Mouse (Mus musculus): Measurements from ENCODE around the gene Cabp4. TPM values are rescaled to one million over a fixed set of nuclear protein-coding genes. Genes with fewer than 3 reads are reported as not detected.

Cabp4 gene
- total and polyA plus RNA-seq, 2 experiments from 2014 or later = 0.36 TPM; not detected in 1

- H3K36me3 ChIP-seq (ENCODE audit: insufficient read depth, low read length) = peaks cover 76% of the 10 kb centered on the region
- no peak overlapping the region for H3K27ac ChIP-seq (ENCODE audit: low read depth, low read length)
- ATAC-seq (ENCODE audit: low FRiP score) (no peak), DNase-seq (ENCODE audit: low spot score) (no peak)
- H3K4me1 ChIP-seq (ENCODE audit: insufficient read depth, low read length) = peaks cover under 1% of the 10 kb centered on the region; the same call in 1 of the 2 replicates
- 96% methylated on average over 6 of the region's 10 CpGs for WGBS
- no peak overlapping the region for H3K9ac ChIP-seq (replicated peaks; ENCODE audit: low read length, poor library complexity, severe bottlenecking)
- no peak for TF ChIP-seq CTCF (IDR thresholded peaks at IDR 0.05)
- H3K27me3 ChIP-seq (ENCODE audit: insufficient read depth, low read length) = no peaks in the 10 kb centered on the region
- no peak overlapping the region for H3K4me3 ChIP-seq (ENCODE audit: low read depth, low read length)
- no peaks in the 10 kb centered on the region for H3K9me3 ChIP-seq (ENCODE audit: low read length)
- no peak overlapping the region for H3K4me2 ChIP-seq (ENCODE audit: low read depth, low read length, poor library complexity, severe bottlenecking)
Observed at GRCm38 (mm10) chr19:4115144-4115543, 28.7 kb downstream of the Cabp4 start.

- H3K9me3 ChIP-seq (ENCODE audit: low read length) = no peaks in the 10 kb centered on the region
- H3K4me3 ChIP-seq (ENCODE audit: low read depth, low read length) = no peak overlapping the region
- H3K36me3 ChIP-seq (ENCODE audit: insufficient read depth, low read length) = peaks cover 82% of the 10 kb centered on the region
- H3K9ac ChIP-seq (replicated peaks; ENCODE audit: low read length, poor library complexity, severe bottlenecking) = no peak overlapping the region
- H3K27me3 ChIP-seq (ENCODE audit: insufficient read depth, low read length) = no peaks in the 10 kb centered on the region
- no peak for DNase-seq (ENCODE audit: low spot score)
- no peak overlapping the region for H3K27ac ChIP-seq (ENCODE audit: low read depth, low read length)
- no peak overlapping the region for H3K4me2 ChIP-seq (ENCODE audit: low read depth, low read length, poor library complexity, severe bottlenecking)
- no peaks in the 10 kb centered on the region for H3K4me1 ChIP-seq (ENCODE audit: insufficient read depth, low read length)
- TF ChIP-seq CTCF (IDR thresholded peaks at IDR 0.05) = no peak
- no peak for ATAC-seq (ENCODE audit: low FRiP score)
- WGBS = 89% methylated on average over 10 of the region's 10 CpGs
Observed at GRCm38 (mm10) chr19:4114551-4114950, 29.3 kb downstream of the Cabp4 start.

GRCm38 (mm10) chr19:4113806-4114230, 30.0 kb downstream of the Cabp4 start:
- WGBS = 78% methylated on average over 5 of the region's 5 CpGs
- H3K27me3 ChIP-seq (ENCODE audit: insufficient read depth, low read length) = no peaks in the 10 kb centered on the region
- no peak overlapping the region for H3K9ac ChIP-seq (replicated peaks; ENCODE audit: low read length, poor library complexity, severe bottlenecking)
- H3K4me3 ChIP-seq (ENCODE audit: low read depth, low read length) = no peak overlapping the region
- peaks cover 89% of the 10 kb centered on the region for H3K36me3 ChIP-seq (ENCODE audit: insufficient read depth, low read length)
- DNase-seq (ENCODE audit: low spot score) (no peak), ATAC-seq (ENCODE audit: low FRiP score) (no peak)
- no peaks in the 10 kb centered on the region for H3K4me1 ChIP-seq (ENCODE audit: insufficient read depth, low read length)
- no peak for TF ChIP-seq CTCF (IDR thresholded peaks at IDR 0.05)
- no peak overlapping the region for H3K27ac ChIP-seq (ENCODE audit: low read depth, low read length)
- no peak overlapping the region for H3K4me2 ChIP-seq (ENCODE audit: low read depth, low read length, poor library complexity, severe bottlenecking)
- no peaks in the 10 kb centered on the region for H3K9me3 ChIP-seq (ENCODE audit: low read length)

GRCm38 (mm10) chr19:4113186-4113805, 30.5 kb downstream of the Cabp4 start:
- Histone ChIP-seq H3K4me3 (ENCODE audit: low read depth, low read length) (no peak overlapping the region), H3K9me3 (ENCODE audit: low read length) (no peaks in the 10 kb centered on the region), H3K9ac (replicated peaks; ENCODE audit: low read length, poor library complexity, severe bottlenecking) (no peak overlapping the region), H3K4me2 (ENCODE audit: low read depth, low read length, poor library complexity, severe bottlenecking) (no peak overlapping the region), H3K36me3 (ENCODE audit: insufficient read depth, low read length) (peaks cover 92% of the 10 kb centered on the region), H3K27ac (ENCODE audit: low read depth, low read length) (no peak overlapping the region), H3K27me3 (ENCODE audit: insufficient read depth, low read length) (no peaks in the 10 kb centered on the region), H3K4me1 (ENCODE audit: insufficient read depth, low read length) (no peaks in the 10 kb centered on the region)
- ATAC-seq (ENCODE audit: low FRiP score) (no peak), DNase-seq (ENCODE audit: low spot score) (peak; percentile 63)
- 83% methylated on average over 13 of the region's 13 CpGs for WGBS
- no peak for TF ChIP-seq CTCF (IDR thresholded peaks at IDR 0.05)

GRCm38 (mm10) chr19:4112063-4112960, 31.5 kb downstream of the Cabp4 start:
- H3K4me3 ChIP-seq (ENCODE audit: low read depth, low read length) = no peak overlapping the region
- no peak overlapping the region for H3K9ac ChIP-seq (replicated peaks; ENCODE audit: low read length, poor library complexity, severe bottlenecking)
- H3K4me1 ChIP-seq (ENCODE audit: insufficient read depth, low read length) = no peaks in the 10 kb centered on the region
- DNase-seq (ENCODE audit: low spot score) = no peak
- WGBS = 96% methylated on average over 26 of the region's 26 CpGs
- H3K4me2 ChIP-seq (ENCODE audit: low read depth, low read length, poor library complexity, severe bottlenecking) = no peak overlapping the region
- H3K9me3 ChIP-seq (ENCODE audit: low read length) = no peaks in the 10 kb centered on the region
- H3K36me3 ChIP-seq (ENCODE audit: insufficient read depth, low read length) = peaks cover 95% of the 10 kb centered on the region
- no peaks in the 10 kb centered on the region for H3K27me3 ChIP-seq (ENCODE audit: insufficient read depth, low read length)
- TF ChIP-seq CTCF (IDR thresholded peaks at IDR 0.05) = no peak
- no peak for ATAC-seq (ENCODE audit: low FRiP score)
- H3K27ac ChIP-seq (ENCODE audit: low read depth, low read length) = no peak overlapping the region

GRCm38 (mm10) chr19:4108535-4108934, 35.3 kb downstream of the Cabp4 start:
- DNase-seq (ENCODE audit: low spot score) (no peak), ATAC-seq (ENCODE audit: low FRiP score) (no peak)
- H3K9me3 ChIP-seq (ENCODE audit: low read length) = no peaks in the 10 kb centered on the region
- H3K4me3 ChIP-seq (ENCODE audit: low read depth, low read length) = no peak overlapping the region
- no peak overlapping the region for H3K4me2 ChIP-seq (ENCODE audit: low read depth, low read length, poor library complexity, severe bottlenecking)
- H3K27ac ChIP-seq (ENCODE audit: low read depth, low read length) = no peak overlapping the region
- no peak overlapping the region for H3K9ac ChIP-seq (replicated peaks; ENCODE audit: low read length, poor library complexity, severe bottlenecking)
- peaks cover 82% of the 10 kb centered on the region for H3K36me3 ChIP-seq (ENCODE audit: insufficient read depth, low read length)
- TF ChIP-seq CTCF (IDR thresholded peaks at IDR 0.05) = no peak
- H3K4me1 ChIP-seq (ENCODE audit: insufficient read depth, low read length) = no peaks in the 10 kb centered on the region
- no peaks in the 10 kb centered on the region for H3K27me3 ChIP-seq (ENCODE audit: insufficient read depth, low read length)
- 90% methylated on average over 8 of the region's 9 CpGs for WGBS
